ENCODE assay signal across 15 mouse cellular contexts in the genomic region with DNA sequence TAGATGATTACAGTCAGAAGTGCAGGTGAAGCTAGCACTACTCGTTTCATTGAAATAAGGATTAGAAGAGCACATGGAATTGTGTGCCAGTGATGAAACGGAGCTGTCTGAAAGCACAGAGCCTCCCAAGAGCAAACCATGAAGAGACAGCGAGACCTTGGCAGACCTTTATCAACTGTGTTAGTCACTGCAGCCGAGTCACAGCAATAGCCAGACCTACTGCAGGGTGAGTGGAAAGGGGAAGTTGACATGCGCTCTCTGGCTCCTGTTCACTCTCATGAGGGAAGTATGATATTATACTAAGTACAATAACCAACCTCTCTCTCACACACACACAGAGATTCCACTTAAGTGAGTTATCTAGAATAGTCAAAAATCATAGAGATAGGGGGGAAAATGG. TPM values are rescaled to one million over a fixed set of nuclear protein-coding genes. Genes with fewer than 3 reads are reported as not detected.
DNase-seq lines count a peak whose midpoint lies in the region; ATAC-seq and TF ChIP-seq lines count a peak whose summit lies in the region.
"Had no signal": no experiment of that assay in that cellular context is flagged by ENCODE, and none has a peak within 500 bp of the region (broad histone marks: within the 10 kb centered on the region; RNA-seq: fewer than 3 reads in every experiment).

No protein-coding gene starts in this region.

- 0 out of 2 replicates have a peak, but pooled peaks have one; percentile 38 for ATAC-seq in intestine, postnatal 0 days
- no peak for ATAC-seq in intestine, embryonic 16.5 days
- ATAC-seq in megakaryocyte progenitor cell, adult 5-6 weeks (replicated peaks; ENCODE audit: poor library complexity): peak; percentile 98
- ATAC-seq: midbrain, embryonic 15.5 days had no signal

- no peak overlapping the region for H3K9ac ChIP-seq in intestine, postnatal 0 days (ENCODE audit: low read depth, low read length)
- H3K9ac ChIP-seq in intestine, embryonic 16.5 days (ENCODE audit: low read depth, low read length): no peak overlapping the region
- H3K9ac ChIP-seq: forebrain, embryonic 12.5 days; liver, embryonic 14.5 days; midbrain, embryonic 15.5 days had no signal

- peak; percentile 25 for DNase-seq in Muller cell, postnatal 12 days (ENCODE audit: inconsistent ontology term)
- DNase-seq in heart, adult 9 months (ENCODE audit: low spot score in 2 of 2): peak; percentile 61 to 64
- DNase-seq in thymus, postnatal 0 days (ENCODE audit: low spot score): no peak
- DNase-seq in thymus, adult 2 months: no peak
- no peak for DNase-seq in kidney, postnatal 36 days
- DNase-seq: cerebellum, adult 18-20 months; gastrocnemius, postnatal 36 days; thymus, postnatal 25 days had no signal

- TF ChIP-seq POLR2A in thymus, adult 2 months (IDR thresholded peaks at IDR 0.05; ENCODE audit: control insufficient read depth, extremely low read depth, insufficient read depth, low read length, poor library complexity): no peak

- no peak overlapping the region for H3K4me3 ChIP-seq in intestine, postnatal 0 days (ENCODE audit: low read depth, low read length)
- H3K4me3 ChIP-seq in intestine, embryonic 16.5 days (ENCODE audit: low read length): no peak overlapping the region
- no peak overlapping the region for H3K4me3 ChIP-seq in thymus, adult 2 months (ENCODE audit: control insufficient read depth, insufficient read depth, low read length)
- H3K4me3 ChIP-seq: embryonic facial prominence, embryonic 10.5 days; forebrain, embryonic 12.5 days; midbrain, embryonic 15.5 days had no signal

- H3K36me3 ChIP-seq in intestine, postnatal 0 days (ENCODE audit: control insufficient read depth, insufficient read depth): peaks cover 20% of the 10 kb centered on the region
- H3K36me3 ChIP-seq in intestine, embryonic 16.5 days (ENCODE audit: control insufficient read depth, insufficient read depth, low read length): peaks cover 15% of the 10 kb centered on the region
- H3K36me3 ChIP-seq in thymus, adult 2 months (ENCODE audit: control insufficient read depth, insufficient read depth, low read length): peaks cover 20% of the 10 kb centered on the region

- no peaks in the 10 kb centered on the region for H3K9me3 ChIP-seq in intestine, postnatal 0 days (ENCODE audit: control insufficient read depth)
- H3K9me3 ChIP-seq in intestine, embryonic 16.5 days (ENCODE audit: control insufficient read depth, low read length): no peaks in the 10 kb centered on the region
- H3K9me3 ChIP-seq: embryonic facial prominence, embryonic 10.5 days; forebrain, embryonic 12.5 days; midbrain, embryonic 15.5 days had no signal

- TF ChIP-seq CTCF in intestine, postnatal 0 days (IDR thresholded peaks at IDR 0.05; ENCODE audit: low read depth): no peak
- TF ChIP-seq CTCF in thymus, adult 2 months (IDR thresholded peaks at IDR 0.05; ENCODE audit: borderline replicate concordance, control insufficient read depth, extremely low read depth, insufficient read depth, low read length, poor library complexity): no peak

- H3K4me2 ChIP-seq in intestine, postnatal 0 days (replicated peaks; ENCODE audit: low read depth): no peak overlapping the region
- no peak overlapping the region for H3K4me2 ChIP-seq in intestine, embryonic 16.5 days (ENCODE audit: low read depth, low read length)
- H3K4me2 ChIP-seq: forebrain, embryonic 12.5 days; midbrain, embryonic 15.5 days had no signal

- peak overlapping the region; percentile 17; the same call in 1 of the 2 replicates for H3K27ac ChIP-seq in intestine, postnatal 0 days (ENCODE audit: low read depth, low read length)
- no peak overlapping the region for H3K27ac ChIP-seq in intestine, embryonic 16.5 days (ENCODE audit: low read length)
- no peak overlapping the region for H3K27ac ChIP-seq in thymus, adult 2 months (ENCODE audit: control insufficient read depth, insufficient read depth, low read length)
- H3K27ac ChIP-seq: embryonic facial prominence, embryonic 10.5 days; forebrain, embryonic 12.5 days; liver, embryonic 14.5 days; midbrain, embryonic 15.5 days had no signal

- H3K27me3 ChIP-seq in intestine, postnatal 0 days (replicated peaks; ENCODE audit: control insufficient read depth, insufficient read depth, low read length): no peaks in the 10 kb centered on the region
- no peaks in the 10 kb centered on the region for H3K27me3 ChIP-seq in intestine, embryonic 16.5 days (replicated peaks; ENCODE audit: control insufficient read depth, insufficient read depth, low read length)
- no peaks in the 10 kb centered on the region for H3K27me3 ChIP-seq in thymus, adult 2 months (ENCODE audit: control insufficient read depth, insufficient read depth, low read length)
- H3K27me3 ChIP-seq: forebrain, embryonic 12.5 days; midbrain, embryonic 15.5 days had no signal

- 53% methylated on average over 5 of the region's 5 CpGs for WGBS in intestine, postnatal 0 days
- WGBS in intestine, embryonic 16.5 days: 76% methylated on average over 5 of the region's 5 CpGs
- 72% methylated on average over 5 of the region's 5 CpGs for WGBS in thymus, adult 2 months

- H3K4me1 ChIP-seq in intestine, postnatal 0 days (replicated peaks; ENCODE audit: control insufficient read depth, insufficient read depth, low read length): no peaks in the 10 kb centered on the region
- H3K4me1 ChIP-seq in intestine, embryonic 16.5 days (ENCODE audit: control insufficient read depth, insufficient read depth, low read length): peaks cover 17% of the 10 kb centered on the region; the same call in 1 of the 2 replicates
- H3K4me1 ChIP-seq in thymus, adult 2 months (replicated peaks; ENCODE audit: control insufficient read depth, insufficient read depth, low read length): no peaks in the 10 kb centered on the region
- H3K4me1 ChIP-seq: embryonic facial prominence, embryonic 10.5 days; forebrain, embryonic 12.5 days had no signal

RNA-seq across cellular contexts. Expression of a gene that starts 7.9 kb away (rescaled TPM):
- polyA plus RNA-seq in intestine, postnatal 0 days (2015; fragmentation: Nextera tagmentation; extraction: Ambion mirVana): 8.3 and 8.8 TPM in 2 replicates
- polyA plus RNA-seq in intestine, embryonic 16.5 days (2015; fragmentation: Nextera tagmentation; extraction: Ambion mirVana): 13.4 and 14.9 TPM in 2 replicates
- total RNA-seq in megakaryocyte progenitor cell, adult 5-6 weeks (2015): 11.1 and 11.9 TPM in 2 replicates
- total RNA-seq in megakaryocyte progenitor cell, adult 5-6 weeks (2017): 15.7 TPM in 2 replicates
- 12.6 and 13.2 TPM in 2 replicates for polyA plus RNA-seq in thymus, postnatal 0 days (2015; fragmentation: Nextera tagmentation; extraction: Ambion mirVana)
- polyA plus RNA-seq in thymus, adult 2 months (2012; rRNA removed): 12.6 and 13.9 TPM in 2 replicates

RNA-seq across cellular contexts. Expression of a gene that starts 8.0 kb away (rescaled TPM):
- 11.5 and 13.8 TPM in 2 replicates for polyA plus RNA-seq in intestine, postnatal 0 days (2015; fragmentation: Nextera tagmentation; extraction: Ambion mirVana)
- polyA plus RNA-seq in intestine, embryonic 16.5 days (2015; fragmentation: Nextera tagmentation; extraction: Ambion mirVana): 19.8 and 20.5 TPM in 2 replicates
- 31.1 and 37.3 TPM in 2 replicates for total RNA-seq in megakaryocyte progenitor cell, adult 5-6 weeks (2015)
- 21.2 and 25.6 TPM in 2 replicates for total RNA-seq in megakaryocyte progenitor cell, adult 5-6 weeks (2017)
- 8.0 and 8.3 TPM in 2 replicates for polyA plus RNA-seq in thymus, postnatal 0 days (2015; fragmentation: Nextera tagmentation; extraction: Ambion mirVana)
- 2.1 and 3.1 TPM in 2 replicates for polyA plus RNA-seq in thymus, adult 2 months (2012; rRNA removed)

Comparison
In these comparisons a context has a peak if more than half of its experiments do, and no peak if none do; other contexts are left out.
1. DNase-seq: peak in Muller cell, postnatal 12 days (single experiment) and heart, adult 9 months (2 of 2); none in thymus, postnatal 0 days (single experiment), thymus, adult 2 months (single experiment) and kidney, postnatal 36 days (0 of 2).